Mouse (Mus musculus): Measurements from ENCODE around the gene Foxo3. TPM values are rescaled to one million over a fixed set of nuclear protein-coding genes. Genes with fewer than 3 reads are reported as not detected.

Gene Foxo3
- total RNA-seq, 2 experiments from 2014 or later, result 73.1 to 78.6 TPM

- DNase-seq (ENCODE audit: low spot score in 2 of 2), result no peak
- intact Hi-C loops (cut with DNase I), result no loop called here
Measured at GRCm38 (mm10) chr10:42202561-42202960, 74.0 kb downstream of the Foxo3 start.

GRCm38 (mm10) chr10:42199472-42199871, 77.1 kb downstream of the Foxo3 start:
- intact Hi-C loops (cut with DNase I), result no loop called here

GRCm38 (mm10) chr10:42198682-42199081, 77.9 kb downstream of the Foxo3 start:
- DNase-seq (ENCODE audit: low spot score in 2 of 2), result no peak
- intact Hi-C loops (cut with DNase I), result no loop called here

More at GRCm38 (mm10) chr10:42199472-42199871, 77.1 kb downstream of the Foxo3 start:
- DNase-seq (ENCODE audit: low spot score in 2 of 2), result no peak

GRCm38 (mm10) chr10:42194784-42195183, 81.8 kb downstream of the Foxo3 start:
- intact Hi-C loops (cut with DNase I), result no loop called here
- DNase-seq (ENCODE audit: low spot score in 2 of 2), result no peak

- DNase-seq (ENCODE audit: low spot score in 2 of 2), result no peak
Measured at GRCm38 (mm10) chr10:42193981-42194380, 82.6 kb downstream of the Foxo3 start.

GRCm38 (mm10) chr10:42192951-42193350, 83.6 kb downstream of the Foxo3 start:
- no peak for DNase-seq (ENCODE audit: low spot score in 2 of 2)
- intact Hi-C loops (cut with DNase I), result no loop called here

More at GRCm38 (mm10) chr10:42193981-42194380, 82.6 kb downstream of the Foxo3 start:
- intact Hi-C loops (cut with DNase I), result no loop called here

GRCm38 (mm10) chr10:42189674-42190434, 86.7 kb downstream of the Foxo3 start:
- no peak for DNase-seq (ENCODE audit: low spot score in 2 of 2)
- intact Hi-C loops (cut with DNase I), result no loop called here

- DNase-seq (ENCODE audit: low spot score in 2 of 2), result no peak
Measured at GRCm38 (mm10) chr10:42189037-42189436, 87.5 kb downstream of the Foxo3 start.

GRCm38 (mm10) chr10:42188091-42188490, 88.5 kb downstream of the Foxo3 start:
- intact Hi-C loops (cut with DNase I), result no loop called here

More at GRCm38 (mm10) chr10:42189037-42189436, 87.5 kb downstream of the Foxo3 start:
- intact Hi-C loops (cut with DNase I), result no loop called here

GRCm38 (mm10) chr10:42186941-42187401, 89.6 kb downstream of the Foxo3 start:
- DNase-seq (ENCODE audit: low spot score in 2 of 2), result no peak
- intact Hi-C loops (cut with DNase I), result no loop called here

More at GRCm38 (mm10) chr10:42188091-42188490, 88.5 kb downstream of the Foxo3 start:
- DNase-seq (ENCODE audit: low spot score in 2 of 2), result no peak

GRCm38 (mm10) chr10:42180333-42180732, 96.2 kb downstream of the Foxo3 start:
- intact Hi-C loops (cut with DNase I), result no loop called here
- no peak for DNase-seq (ENCODE audit: low spot score in 2 of 2)

- intact Hi-C loops (cut with DNase I), result no loop called here
- no peak for DNase-seq (ENCODE audit: low spot score in 2 of 2)
Measured at GRCm38 (mm10) chr10:42178751-42179150, 97.8 kb downstream of the Foxo3 start.

GRCm38 (mm10) chr10:42177771-42178674, 98.5 kb downstream of the Foxo3 start:
- no peak for DNase-seq (ENCODE audit: low spot score in 2 of 2)
- intact Hi-C loops (cut with DNase I), result no loop called here

- no peak for DNase-seq (ENCODE audit: low spot score in 2 of 2)
- intact Hi-C loops (cut with DNase I), result no loop called here
Measured at GRCm38 (mm10) chr10:42174283-42174682, 102.3 kb downstream of the Foxo3 start.

GRCm38 (mm10) chr10:42173839-42174238, 102.7 kb downstream of the Foxo3 start:
- intact Hi-C loops (cut with DNase I), result no loop called here
- DNase-seq (ENCODE audit: low spot score in 2 of 2), result no peak

- intact Hi-C loops (cut with DNase I), result no loop called here
- no peak for DNase-seq (ENCODE audit: low spot score in 2 of 2)
Measured at GRCm38 (mm10) chr10:42170889-42171347, 105.6 kb downstream of the Foxo3 start.

GRCm38 (mm10) chr10:42170201-42170600, 106.4 kb downstream of the Foxo3 start:
- no peak for DNase-seq (ENCODE audit: low spot score in 2 of 2)
- intact Hi-C loops (cut with DNase I), result no loop called here

GRCm38 (mm10) chr10:42154727-42155126, 121.8 kb downstream of the Foxo3 start:
- intact Hi-C loops (cut with DNase I), result no loop called here
- no peak for DNase-seq (ENCODE audit: low spot score in 2 of 2)

- intact Hi-C loops (cut with DNase I), result no loop called here
- peak; percentile 29 to 31 for DNase-seq (ENCODE audit: low spot score in 2 of 2)
Measured at GRCm38 (mm10) chr10:42152426-42153205, 123.9 kb downstream of the Foxo3 start.
